Mouse (Mus musculus): ENCODE measurements around the gene Ank. TPM values are rescaled to one million over a fixed set of nuclear protein-coding genes. Genes with fewer than 3 reads are reported as not detected.

Gene Ank
- total and polyA plus RNA-seq, 3 experiments, result 0.04 to 0.15 TPM; not detected in 1

DNA sequence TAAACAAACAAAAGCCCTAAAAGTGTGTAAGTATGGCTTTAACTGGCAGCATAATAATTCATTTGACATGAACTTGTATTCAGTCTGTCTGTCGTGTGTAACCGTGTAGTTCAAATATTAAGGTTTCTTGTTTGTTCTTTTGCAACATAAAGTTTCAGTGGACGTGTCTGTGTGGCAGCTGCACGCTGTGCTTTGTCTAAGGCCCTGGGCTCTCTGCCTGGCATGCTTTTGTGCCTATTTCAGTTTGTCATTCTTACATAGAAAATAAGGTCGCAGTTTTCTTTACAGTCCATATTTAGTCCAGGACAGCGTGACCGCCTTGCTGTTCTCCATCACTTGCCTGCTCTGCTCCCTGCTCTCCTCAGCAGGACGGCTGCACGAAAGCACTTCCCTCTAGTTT, 5.8 kb downstream of the Ank start:
- Histone ChIP-seq H3K9me3 (replicated peaks; ENCODE audit: insufficient read depth, low read length) (no peaks in the 10 kb centered on the region; the same call in 1 of the 2 replicates), H3K27ac (ENCODE audit: control insufficient read depth, low read depth, low read length) (no peak overlapping the region), H3K79me2 (ENCODE audit: control insufficient read depth, insufficient read depth, low read length, poor library complexity) (no peaks in the 10 kb centered on the region), H3K4me1 (ENCODE audit: control insufficient read depth in 1 of 2, insufficient read depth in 2 of 2, low read length in 2 of 2) (peaks cover 2% of the 10 kb centered on the region in 2 experiments; a peak in 1 of 4 replicates), H3K27me3 (ENCODE audit: control insufficient read depth in 1 of 2, insufficient read depth in 2 of 2, low read length in 2 of 2) (no peaks in the 10 kb centered on the region), H3K4me3 (ENCODE audit: control insufficient read depth in 1 of 2, insufficient read depth in 1 of 2, low read depth in 2 of 2, low read length in 2 of 2) (no peak overlapping the region), H3K36me3 (ENCODE audit: control insufficient read depth in 1 of 2, insufficient read depth in 2 of 2, low read length in 2 of 2) (peaks cover 0 to 6% of the 10 kb centered on the region in 2 experiments; a peak in 2 of 4 replicates), H3K9ac (ENCODE audit: control insufficient read depth, low read depth, low read length, poor library complexity, severe bottlenecking) (no peak overlapping the region)
- DNase-seq (ENCODE audit: low read depth, low spot score), result no peak
- TF ChIP-seq MEF2A (IDR thresholded peaks at IDR 0.05; ENCODE audit: extremely low read depth, insufficient replicate concordance, low read depth, low read length, poor library complexity, severe bottlenecking) (no peak), CHD2 (IDR thresholded peaks at IDR 0.05; ENCODE audit: low read length) (no peak), ZKSCAN1 (IDR thresholded peaks at IDR 0.05; ENCODE audit: low read depth, low read length) (no peak), ZNF384 (IDR thresholded peaks at IDR 0.05; ENCODE audit: low read depth, low read length) (no peak)

DNA sequence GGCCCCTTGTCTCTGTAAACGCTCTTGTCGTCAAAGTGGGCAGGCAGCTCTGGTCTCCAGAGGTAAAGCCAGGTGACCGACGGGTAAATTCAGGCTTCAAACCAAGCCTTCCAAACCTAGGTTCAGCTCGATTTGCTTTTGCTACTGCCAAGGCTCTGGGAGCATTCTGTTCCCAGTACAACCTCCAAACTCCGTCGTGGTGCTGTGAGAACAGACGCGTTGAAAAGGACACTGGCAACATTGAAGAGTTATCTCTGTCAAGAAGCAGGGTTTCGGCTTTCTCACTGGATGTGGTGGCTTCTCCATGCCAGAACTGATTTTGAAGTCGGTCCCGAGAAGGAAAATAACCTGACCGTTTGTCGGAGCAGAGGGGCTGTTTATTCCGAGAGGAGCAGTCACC, 9.5 kb downstream of the Ank start:
- no peaks in the 10 kb centered on the region for H3K79me2 ChIP-seq (ENCODE audit: control insufficient read depth, insufficient read depth, low read length, poor library complexity)
- H3K27me3 ChIP-seq (ENCODE audit: control insufficient read depth in 1 of 2, insufficient read depth in 2 of 2, low read length in 2 of 2), result no peaks in the 10 kb centered on the region
- H3K4me1 ChIP-seq (ENCODE audit: control insufficient read depth in 1 of 2, insufficient read depth in 2 of 2, low read length in 2 of 2), result no peaks in the 10 kb centered on the region
- peak overlapping the region in 1 of 2 experiments; percentile 31; a peak in 3 of 4 replicates for H3K4me3 ChIP-seq (ENCODE audit: control insufficient read depth in 1 of 2, insufficient read depth in 1 of 2, low read depth in 2 of 2, low read length in 2 of 2)
- H3K9me3 ChIP-seq (replicated peaks; ENCODE audit: insufficient read depth, low read length), result no peaks in the 10 kb centered on the region
- peak; percentile 19 for DNase-seq (ENCODE audit: low read depth, low spot score)
- no peak overlapping the region for H3K9ac ChIP-seq (ENCODE audit: control insufficient read depth, low read depth, low read length, poor library complexity, severe bottlenecking)
- no peaks in the 10 kb centered on the region for H3K36me3 ChIP-seq (ENCODE audit: control insufficient read depth in 1 of 2, insufficient read depth in 2 of 2, low read length in 2 of 2)
- no peak for TF ChIP-seq MAFK (IDR thresholded peaks at IDR 0.05; ENCODE audit: borderline replicate concordance, low read depth, low read length)
- TF ChIP-seq ZNF384 (IDR thresholded peaks at IDR 0.05; ENCODE audit: low read depth, low read length), result no peak
- no peak for TF ChIP-seq TAL1 (IDR thresholded peaks at IDR 0.05; ENCODE audit: low read length)
- no peak for TF ChIP-seq USF1 (IDR thresholded peaks at IDR 0.05; ENCODE audit: low read depth, low read length)
- no peak for TF ChIP-seq SIN3A (IDR thresholded peaks at IDR 0.05; ENCODE audit: low read length)
- no peak for TF ChIP-seq NRF1 (IDR thresholded peaks at IDR 0.05; ENCODE audit: insufficient read depth, low read depth, low read length, poor library complexity, severe bottlenecking)
- TF ChIP-seq MAX (IDR thresholded peaks at IDR 0.05; ENCODE audit: low read length), result no peak
- TF ChIP-seq MEF2A (IDR thresholded peaks at IDR 0.05; ENCODE audit: extremely low read depth, insufficient replicate concordance, low read depth, low read length, poor library complexity, severe bottlenecking), result no peak
- no peak for TF ChIP-seq CHD2 (IDR thresholded peaks at IDR 0.05; ENCODE audit: low read length)
- no peak for TF ChIP-seq TBP (IDR thresholded peaks at IDR 0.05; ENCODE audit: low read depth, low read length)
- TF ChIP-seq JUND (IDR thresholded peaks at IDR 0.05; ENCODE audit: low read depth, low read length), result no peak
- no peak for TF ChIP-seq MYB (IDR thresholded peaks at IDR 0.05; ENCODE audit: low read depth, low read length)
- no peak for TF ChIP-seq TCF12 (IDR thresholded peaks at IDR 0.05; ENCODE audit: low read depth, low read length)
- TF ChIP-seq GABPA (IDR thresholded peaks at IDR 0.05; ENCODE audit: low read depth, low read length), result no peak
- no peak for TF ChIP-seq POLR2AphosphoS5 (IDR thresholded peaks at IDR 0.05; ENCODE audit: borderline replicate concordance, low read depth, low read length)
- no peak for TF ChIP-seq RCOR1 (IDR thresholded peaks at IDR 0.05; ENCODE audit: low read depth, low read length)
- no peak for TF ChIP-seq ZKSCAN1 (IDR thresholded peaks at IDR 0.05; ENCODE audit: low read depth, low read length)
- TF ChIP-seq ETS1 (IDR thresholded peaks at IDR 0.05; ENCODE audit: low read depth, low read length), result no peak
- no peak for TF ChIP-seq GATA1 (IDR thresholded peaks at IDR 0.05; ENCODE audit: low read depth, low read length)
- H3K27ac ChIP-seq (ENCODE audit: control insufficient read depth, low read depth, low read length), result no peak overlapping the region

Measured in MEL (cell line).